Mouse (Mus musculus) spleen, adult 2 months (tissue): ENCODE data around the gene Thada. TPM values are rescaled to one million over a fixed set of nuclear protein-coding genes. Genes with fewer than 3 reads are reported as not detected.

ENCODE experiments used
- DNase-seq, 2 experiments: peaks; one replicate each; pipeline versions ENCODE4 v3.0.0 to v3.0.0-alpha.2; 2012 to 2021; ENCODE audit warnings: low spot score in 2 of 2, low read depth in 1 of 2
- H3K27ac ChIP-seq: fragments of 200-500 bp; 2 replicates; pipeline ENCODE4 v1.5.1; 2012; ENCODE audit warnings: low read length, inconsistent platforms; ENCODE audit not compliant: insufficient read depth
- H3K27me3 ChIP-seq: fragments of 200-500 bp; 2 replicates; pipeline ENCODE4 v1.6.1; 2012; ENCODE audit warnings: mild to moderate bottlenecking, moderate library complexity, low read length, inconsistent platforms; ENCODE audit not compliant: control insufficient read depth, insufficient read depth
- H3K36me3 ChIP-seq: fragments of 200-500 bp; 2 replicates; pipeline ENCODE4 v1.6.1; 2012; ENCODE audit warnings: mild to moderate bottlenecking, low read length, inconsistent platforms; ENCODE audit not compliant: control insufficient read depth, insufficient read depth
- H3K4me1 ChIP-seq: fragments of 200-500 bp; 2 replicates; pipeline ENCODE4 v1.6.1; 2011; ENCODE audit warnings: inconsistent platforms; ENCODE audit not compliant: control insufficient read depth, insufficient read depth, insufficient read length
- H3K4me3 ChIP-seq: fragments of 200-500 bp; 2 replicates; pipeline ENCODE4 v1.5.1; 2011; ENCODE audit warnings: mild to moderate bottlenecking, inconsistent platforms; ENCODE audit not compliant: insufficient read depth, insufficient read length; ENCODE audit errors: extremely low read depth
- CTCF ChIP-seq: fragments of 200-500 bp; IDR thresholded peaks from 2 replicates; pipeline ENCODE4 v1.5.1; 2011; ENCODE audit warnings: mild to moderate bottlenecking, inconsistent platforms; ENCODE audit not compliant: insufficient read depth, insufficient read length, insufficient replicate concordance; ENCODE audit errors: extremely low read depth
- POLR2A ChIP-seq: fragments of 200-500 bp; IDR thresholded peaks from 2 replicates; pipeline ENCODE4 v1.6.1; 2011; ENCODE audit warnings: low read depth, low read length, inconsistent platforms
- WGBS: fragments of 180-500 bp; shearing (Covaris S2); methylation state at CpG from one replicate; pipeline ENCODE4 v1.1.7; 2018; 5-methylcytosine and 5-hydroxymethylcytosine counted together
- polyA plus RNA-seq: library from polyadenylated mRNA; depleted of rRNA; stranded (reverse); fragments of >200 nt; gene quantifications from 2 replicates; pipeline ENCODE4 v1.2.3, GENCODE M21; 2012

Thada gene
- polyA plus RNA-seq, 1 experiment = 17.2 TPM

DNA sequence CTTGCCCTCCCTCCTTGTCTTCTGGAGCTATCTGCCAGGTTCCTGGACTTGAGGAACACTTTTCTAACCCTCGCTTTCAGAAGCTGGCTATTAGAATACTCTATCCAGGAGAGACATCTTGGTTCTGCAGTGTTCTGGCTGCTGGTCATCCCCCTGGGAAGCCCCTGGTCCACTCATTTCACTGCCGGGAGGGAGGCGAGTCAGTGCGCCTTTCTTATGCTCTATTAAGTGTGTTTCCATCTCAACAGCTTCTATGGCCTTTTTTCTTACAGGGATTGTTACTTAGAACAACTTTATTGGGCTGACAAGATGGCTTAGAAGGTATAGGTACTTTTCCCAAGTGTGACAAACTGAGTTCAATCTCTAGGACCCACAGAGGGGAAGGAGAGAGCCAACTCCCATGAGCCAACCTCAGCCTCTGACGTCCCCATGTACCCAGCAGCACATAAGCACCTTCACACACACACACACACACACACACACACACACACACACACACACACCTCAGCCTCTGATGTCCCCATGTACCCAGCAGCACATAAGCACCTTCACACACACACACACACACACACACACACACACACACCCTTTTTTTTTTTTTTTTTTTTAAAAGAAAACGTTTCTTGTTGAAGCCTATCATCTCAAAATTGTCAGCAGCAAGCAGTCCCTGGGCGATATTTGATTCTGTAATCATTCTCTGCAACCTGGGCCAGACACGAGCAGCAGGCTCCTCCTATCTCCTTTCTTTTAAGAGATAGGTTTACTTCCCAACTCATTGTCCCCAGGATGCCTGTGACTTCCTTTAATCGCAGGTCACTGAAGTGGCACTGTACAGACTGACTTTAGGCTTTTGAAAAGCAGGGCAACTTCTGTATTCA is 113.9 kb downstream of the Thada start:
- H3K36me3 ChIP-seq = peaks cover 6% of the 10 kb centered on the region
- 76% methylated on average over 9 of the region's 9 CpGs for WGBS
- H3K27me3 ChIP-seq = no peaks in the 10 kb centered on the region
- peaks cover 3% of the 10 kb centered on the region; the same call in 1 of the 2 replicates for H3K4me1 ChIP-seq
- TF ChIP-seq CTCF (no peak), POLR2A (no peak)
- H3K4me3 ChIP-seq = no peak overlapping the region
- no peak for DNase-seq
- H3K27ac ChIP-seq = no peak overlapping the region

DNA sequence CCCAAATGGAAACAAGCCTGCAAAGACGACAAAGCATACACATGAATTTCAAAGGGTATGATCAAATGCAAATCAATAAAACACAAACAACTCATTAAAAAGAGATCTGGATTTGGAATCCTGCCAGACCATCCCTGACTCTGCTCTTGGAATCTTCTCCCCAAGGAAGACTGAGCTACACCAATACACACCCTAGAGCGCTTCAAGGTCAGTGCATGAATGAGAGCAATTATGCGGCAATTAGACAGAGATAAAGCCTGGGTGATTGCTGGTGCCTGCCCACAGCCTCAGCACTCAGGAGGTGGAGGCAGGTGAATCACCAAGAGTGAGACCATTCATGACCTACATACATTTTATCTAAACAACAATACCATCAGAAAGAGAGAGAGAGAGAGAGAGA is 114.7 kb downstream of the Thada start:
- 87% methylated on average over 3 of the region's 3 CpGs for WGBS
- Histone ChIP-seq H3K27me3 (no peaks in the 10 kb centered on the region), H3K27ac (no peak overlapping the region), H3K4me3 (no peak overlapping the region), H3K4me1 (peaks cover 3% of the 10 kb centered on the region; the same call in 1 of the 2 replicates), H3K36me3 (peaks cover 7% of the 10 kb centered on the region)
- no peak for TF ChIP-seq CTCF
- no peak for TF ChIP-seq POLR2A
- DNase-seq = no peak

DNA sequence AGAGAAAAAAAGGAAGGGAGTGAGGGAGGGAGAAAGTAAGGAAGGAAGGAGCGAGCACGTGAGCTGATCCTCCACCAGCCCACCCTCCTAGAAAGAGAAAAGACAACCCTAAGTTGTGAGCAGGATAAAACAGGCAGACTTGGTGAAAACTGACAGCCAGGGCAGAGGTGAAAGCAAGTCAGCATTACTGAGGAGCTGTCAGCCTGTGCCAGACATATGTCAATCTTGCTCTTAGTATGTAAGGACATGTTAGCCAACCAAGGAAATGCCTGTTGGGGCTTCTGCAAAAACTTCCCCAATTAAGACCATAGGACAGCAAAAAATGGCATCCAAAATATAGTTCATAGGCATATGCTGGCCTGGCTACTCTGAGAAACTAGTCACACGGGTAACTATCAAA is 117.1 kb downstream of the Thada start:
- no peak overlapping the region for H3K4me3 ChIP-seq
- H3K27ac ChIP-seq = no peak overlapping the region
- peaks cover 6% of the 10 kb centered on the region; the same call in 1 of the 2 replicates for H3K36me3 ChIP-seq
- WGBS = 94% methylated on average over 3 of the region's 3 CpGs
- peaks cover under 1% of the 10 kb centered on the region; the same call in 1 of the 2 replicates for H3K4me1 ChIP-seq
- no peak for DNase-seq
- TF ChIP-seq CTCF (no peak), POLR2A (no peak)
- no peaks in the 10 kb centered on the region for H3K27me3 ChIP-seq

DNA sequence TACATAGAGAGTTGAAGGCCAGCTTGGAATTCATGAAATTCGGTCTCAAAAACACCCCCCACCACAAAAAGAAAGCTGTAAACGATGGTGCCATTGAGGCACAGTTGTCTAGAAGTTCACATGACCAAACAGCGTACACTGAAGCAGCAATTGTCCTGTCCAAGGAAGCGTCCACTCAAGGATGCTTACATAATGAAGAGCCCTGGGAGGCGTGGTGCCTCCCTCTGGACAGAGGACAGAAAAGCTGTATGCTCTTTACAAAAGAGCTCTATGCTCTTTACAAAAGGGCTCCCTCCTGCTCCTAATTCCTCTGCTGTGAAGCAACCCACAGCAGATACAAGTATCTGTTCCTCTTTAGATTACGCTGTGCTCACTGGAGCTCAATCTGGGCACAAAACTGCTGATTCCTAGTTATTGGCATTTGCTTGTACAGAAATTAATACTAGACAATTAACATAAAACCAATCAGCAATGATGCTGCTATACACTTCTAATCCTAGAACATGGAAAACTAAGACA is 123.6 kb downstream of the Thada start:
- 72% methylated on average over 6 of the region's 6 CpGs for WGBS
- TF ChIP-seq POLR2A (no peak), CTCF (no peak)
- H3K4me1 ChIP-seq = no peaks in the 10 kb centered on the region
- no peak for DNase-seq
- no peaks in the 10 kb centered on the region for H3K27me3 ChIP-seq
- H3K27ac ChIP-seq = no peak overlapping the region
- H3K36me3 ChIP-seq = peaks cover 2% of the 10 kb centered on the region; the same call in 1 of the 2 replicates
- H3K4me3 ChIP-seq = no peak overlapping the region

DNA sequence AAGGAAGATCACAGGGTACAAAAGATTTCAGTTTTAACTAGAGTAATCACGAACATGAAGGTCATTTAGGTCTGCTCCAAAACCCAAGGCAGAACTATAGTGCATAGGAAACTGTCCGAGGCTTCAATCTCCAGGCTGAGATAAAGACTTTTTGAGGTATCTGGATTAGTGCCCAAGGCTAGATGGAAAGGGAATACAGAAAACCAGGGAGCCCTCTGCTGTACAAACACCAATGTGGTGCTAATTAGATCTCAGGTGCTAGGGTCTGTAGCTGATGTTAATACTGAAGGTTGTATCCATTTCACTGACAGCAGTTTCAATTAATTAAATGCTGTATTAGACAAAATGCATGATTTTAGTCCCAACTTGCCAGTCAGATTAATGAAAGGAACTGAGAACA is 124.3 kb downstream of the Thada start:
- H3K36me3 ChIP-seq = peaks cover 2% of the 10 kb centered on the region; the same call in 1 of the 2 replicates
- H3K4me3 ChIP-seq = no peak overlapping the region
- H3K4me1 ChIP-seq = no peaks in the 10 kb centered on the region
- TF ChIP-seq POLR2A (no peak), CTCF (no peak)
- no peak overlapping the region for H3K27ac ChIP-seq
- 81% methylated on average over 2 of the region's 2 CpGs for WGBS
- no peak for DNase-seq
- no peaks in the 10 kb centered on the region for H3K27me3 ChIP-seq

DNA sequence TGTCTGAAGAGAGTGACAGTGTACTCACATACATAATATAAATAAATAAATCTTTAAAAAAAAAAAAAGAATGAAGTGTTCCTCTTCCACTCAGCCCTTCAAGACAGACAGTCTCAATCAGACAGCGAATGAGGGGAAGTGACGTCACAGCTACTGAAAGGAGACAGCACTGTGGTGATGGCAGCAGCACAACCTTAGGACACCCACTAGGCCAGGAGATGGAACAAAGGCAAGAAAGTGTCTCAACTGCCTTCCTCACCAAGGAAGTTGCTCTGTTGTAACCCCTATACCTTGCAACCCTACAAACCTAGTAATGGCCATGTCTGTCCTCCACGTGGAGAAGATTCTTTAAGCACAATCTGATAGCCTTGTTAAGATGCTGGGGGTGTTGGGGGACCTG is 125.4 kb downstream of the Thada start:
- Histone ChIP-seq H3K4me3 (no peak overlapping the region), H3K27me3 (no peaks in the 10 kb centered on the region), H3K4me1 (no peaks in the 10 kb centered on the region), H3K27ac (no peak overlapping the region), H3K36me3 (peaks cover 2% of the 10 kb centered on the region; the same call in 1 of the 2 replicates)
- TF ChIP-seq CTCF = no peak
- TF ChIP-seq POLR2A = no peak
- 93% methylated on average over 3 of the region's 3 CpGs for WGBS
- DNase-seq = no peak
